Mouse (Mus musculus): ENCODE results near the gene Stat2. TPM values are rescaled to one million over a fixed set of nuclear protein-coding genes. Genes with fewer than 3 reads are reported as not detected.

Stat2 gene
- 10 to 100 TPM; 26.8 to 38.6 (median 28.2) TPM for total RNA-seq (2022)

GRCm38 (mm10) chr10:128270287-128270841 is at the start of gene Stat2:
Gene Stat2, plus strand, starts transcription at chr10:128270559.
- DNase-seq (ENCODE audit: low spot score in 2 of 2) = peak; percentile 85 to 98

- no peak for DNase-seq (ENCODE audit: low spot score in 2 of 2)
Observed at GRCm38 (mm10) chr10:128221533-128222286, 48.6 kb upstream of the Stat2 start.

- no peak for DNase-seq (ENCODE audit: low spot score in 2 of 2)
Observed at GRCm38 (mm10) chr10:128225064-128225463, 45.3 kb upstream of the Stat2 start.

GRCm38 (mm10) chr10:128225538-128225937 is 44.8 kb upstream of the Stat2 start, which contains the start of gene Mip:
Gene Mip, plus strand, starts transcription at chr10:128225838.
- DNase-seq (ENCODE audit: low spot score in 2 of 2) = no peak

GRCm38 (mm10) chr10:128227592-128227991 is 42.8 kb upstream of the Stat2 start:
- no peak for DNase-seq (ENCODE audit: low spot score in 2 of 2)

- DNase-seq (ENCODE audit: low spot score in 2 of 2) = no peak
Observed at GRCm38 (mm10) chr10:128228009-128228408, 42.4 kb upstream of the Stat2 start.

GRCm38 (mm10) chr10:128230582-128230981 is 39.8 kb upstream of the Stat2 start:
- DNase-seq (ENCODE audit: low spot score in 2 of 2) = no peak

- DNase-seq (ENCODE audit: low spot score in 2 of 2) = no peak
Observed at GRCm38 (mm10) chr10:128231146-128231545, 39.2 kb upstream of the Stat2 start.

- DNase-seq (ENCODE audit: low spot score in 2 of 2) = peak; percentile 59 to 82
Observed at GRCm38 (mm10) chr10:128231697-128232419, 38.5 kb upstream of the Stat2 start, which contains the start of gene Timeless. Gene Timeless, plus strand, starts transcription at chr10:128232065.

GRCm38 (mm10) chr10:128232420-128232985 is 37.9 kb upstream of the Stat2 start:
- peak; percentile 21 to 39 for DNase-seq (ENCODE audit: low spot score in 2 of 2)

GRCm38 (mm10) chr10:128236321-128236720 is 34.0 kb upstream of the Stat2 start:
- no peak for DNase-seq (ENCODE audit: low spot score in 2 of 2)

- peak in 1 of 2 experiments; percentile 35 for DNase-seq (ENCODE audit: low spot score in 2 of 2)
Observed at GRCm38 (mm10) chr10:128237807-128238480, 32.4 kb upstream of the Stat2 start.

- DNase-seq (ENCODE audit: low spot score in 2 of 2) = no peak
Observed at GRCm38 (mm10) chr10:128239140-128239539, 31.2 kb upstream of the Stat2 start.

GRCm38 (mm10) chr10:128240131-128240530 is 30.2 kb upstream of the Stat2 start:
- DNase-seq (ENCODE audit: low spot score in 2 of 2) = no peak

GRCm38 (mm10) chr10:128243252-128243651 is 27.1 kb upstream of the Stat2 start:
- no peak for DNase-seq (ENCODE audit: low spot score in 2 of 2)

- DNase-seq (ENCODE audit: low spot score in 2 of 2) = no peak
Observed at GRCm38 (mm10) chr10:128244121-128244520, 26.2 kb upstream of the Stat2 start.

- no peak for DNase-seq (ENCODE audit: low spot score in 2 of 2)
Observed at GRCm38 (mm10) chr10:128247020-128247732, 23.2 kb upstream of the Stat2 start.

GRCm38 (mm10) chr10:128250565-128250964 is 19.8 kb upstream of the Stat2 start:
- no peak for DNase-seq (ENCODE audit: low spot score in 2 of 2)

GRCm38 (mm10) chr10:128253677-128254255 is 16.6 kb upstream of the Stat2 start, which contains the start of gene Apon:
Gene Apon, plus strand, starts transcription at chr10:128254096.
- DNase-seq (ENCODE audit: low spot score in 2 of 2) = no peak

GRCm38 (mm10) chr10:128255925-128256324 is 14.4 kb upstream of the Stat2 start:
- DNase-seq (ENCODE audit: low spot score in 2 of 2) = no peak

All from left cerebral cortex, adult 8-10 months (tissue).